Mouse (Mus musculus): ENCODE results near the gene Onecut1.
A peak's percentile ranks its signal among the peaks of the same experiment; 100 is the strongest.

The Onecut1 gene

GRCm38 (mm10) chr9:74862096-74862780, 517 bp downstream of the Onecut1 start:
- no peak for DNase-seq

GRCm38 (mm10) chr9:74862783-74863654, 1.3 kb downstream of the Onecut1 start:
- DNase-seq = no peak

- no peak for DNase-seq
These were observed 2.1 kb downstream of the Onecut1 start for GRCm38 (mm10) chr9:74863655-74864443.

GRCm38 (mm10) chr9:74864471-74864870, 2.8 kb downstream of the Onecut1 start:
- DNase-seq = no peak

GRCm38 (mm10) chr9:74866596-74867313, 5.0 kb downstream of the Onecut1 start:
- no peak for DNase-seq

- DNase-seq = peak; percentile 70
These were observed 6.0 kb downstream of the Onecut1 start for GRCm38 (mm10) chr9:74867641-74868205.

- no peak for DNase-seq
These were observed 6.7 kb downstream of the Onecut1 start for GRCm38 (mm10) chr9:74868336-74868950.

- peak; percentile 66 for DNase-seq
These were observed 9.4 kb downstream of the Onecut1 start for GRCm38 (mm10) chr9:74870960-74871688.

GRCm38 (mm10) chr9:74876328-74876727, 14.6 kb downstream of the Onecut1 start:
- DNase-seq = no peak

GRCm38 (mm10) chr9:74877709-74878108, 16.0 kb downstream of the Onecut1 start:
- no peak for DNase-seq

- no peak for DNase-seq
These were observed 26.1 kb downstream of the Onecut1 start for GRCm38 (mm10) chr9:74887866-74888265.

GRCm38 (mm10) chr9:74896742-74897141, 35.0 kb downstream of the Onecut1 start:
- DNase-seq = no peak

- DNase-seq = no peak
These were observed 35.8 kb downstream of the Onecut1 start for GRCm38 (mm10) chr9:74897375-74897982.

- no peak for DNase-seq
These were observed 38.4 kb downstream of the Onecut1 start for GRCm38 (mm10) chr9:74900141-74900540.

GRCm38 (mm10) chr9:74904866-74905508, 43.3 kb downstream of the Onecut1 start:
- DNase-seq = peak; percentile 67

GRCm38 (mm10) chr9:74906951-74907350, 45.2 kb downstream of the Onecut1 start:
- DNase-seq = no peak

GRCm38 (mm10) chr9:74909245-74909644, 47.5 kb downstream of the Onecut1 start:
- DNase-seq = no peak

GRCm38 (mm10) chr9:74910226-74910759, 48.6 kb downstream of the Onecut1 start:
- DNase-seq = no peak

GRCm38 (mm10) chr9:74911430-74911829, 49.7 kb downstream of the Onecut1 start:
- DNase-seq = no peak

GRCm38 (mm10) chr9:74911919-74912318, 50.2 kb downstream of the Onecut1 start:
- DNase-seq = no peak

All from right cerebral cortex, adult 18-20 months (tissue).